Mouse (Mus musculus): Measurements from ENCODE around the gene Mthfd1.

Gene Mthfd1

DNA sequence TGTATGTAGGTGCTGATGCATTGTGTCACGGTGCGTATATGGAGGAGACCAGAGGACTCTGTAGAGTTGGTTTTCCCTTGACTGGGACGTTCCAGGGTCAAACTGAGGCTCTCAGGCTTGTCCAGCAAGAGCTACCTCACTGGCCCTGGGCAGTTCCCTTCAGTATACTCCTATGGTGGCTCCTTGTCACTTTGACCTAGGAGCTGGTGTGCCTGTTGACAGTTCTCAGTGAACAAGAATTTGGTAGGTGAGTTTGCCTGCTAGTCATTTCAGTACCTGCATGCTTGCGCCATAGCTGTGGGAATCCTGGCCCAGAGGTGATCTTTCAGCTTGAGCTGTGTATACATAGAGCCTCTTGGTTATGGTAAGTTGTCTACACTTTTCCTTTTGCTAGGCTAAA lies 7.8 kb downstream of the Mthfd1 start:
- in situ Hi-C loops (cut with MboI; ENCODE audit: low sequenced_read_pairs), result no loop called here

DNA sequence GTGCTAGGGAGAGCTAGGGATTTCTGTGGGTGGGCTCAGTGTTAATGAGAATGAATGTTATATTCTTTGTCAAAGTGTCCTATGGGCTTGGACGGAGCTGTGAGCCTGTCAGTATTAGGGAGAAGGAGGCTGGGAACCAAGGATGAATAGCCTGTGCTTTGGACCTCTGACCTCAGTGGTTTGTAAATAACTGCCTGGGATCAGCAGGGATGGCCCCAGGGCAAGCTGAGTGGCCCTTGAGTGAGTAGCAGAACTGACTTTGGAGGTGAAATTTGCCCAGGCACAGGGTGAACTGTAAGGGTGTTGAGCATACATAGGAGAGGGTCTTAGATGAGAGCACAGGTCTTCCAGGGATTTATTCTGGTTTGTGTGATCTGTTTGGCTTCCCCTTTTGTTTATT lies 8.8 kb downstream of the Mthfd1 start:
- in situ Hi-C loops (cut with MboI; ENCODE audit: low sequenced_read_pairs), result no loop called here

DNA sequence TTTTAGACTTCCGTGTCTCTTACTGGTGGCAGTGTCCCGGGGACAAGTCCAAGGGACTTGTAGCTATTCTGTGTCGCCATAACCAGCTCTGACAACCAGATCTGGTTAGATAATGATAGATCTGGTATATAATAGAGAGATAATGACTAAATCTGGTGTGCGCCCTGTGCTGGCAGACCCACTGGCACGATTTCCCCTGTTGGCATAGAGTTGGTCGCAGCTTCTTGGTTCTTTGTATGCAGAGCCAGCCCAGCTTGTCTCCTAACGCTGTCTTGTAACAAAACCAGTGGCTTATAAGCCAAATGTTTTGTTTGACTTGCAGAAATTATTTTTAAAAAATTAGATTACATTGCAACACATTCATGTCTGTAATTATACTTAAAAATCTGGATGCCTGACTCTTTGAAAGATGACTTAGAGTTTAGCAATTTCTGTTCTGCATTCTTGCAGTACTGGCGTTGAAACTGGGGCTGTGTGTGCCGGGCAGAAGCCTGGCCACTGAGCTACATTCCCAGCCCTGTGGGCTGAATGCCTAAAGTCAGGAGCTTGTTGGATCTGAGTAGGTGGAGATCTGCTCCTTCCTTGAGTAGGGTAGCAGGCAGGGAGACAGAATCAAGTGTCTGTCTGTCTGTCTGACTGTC lies 9.3 kb downstream of the Mthfd1 start:
- in situ Hi-C loops (cut with MboI; ENCODE audit: low sequenced_read_pairs), result no loop called here

DNA sequence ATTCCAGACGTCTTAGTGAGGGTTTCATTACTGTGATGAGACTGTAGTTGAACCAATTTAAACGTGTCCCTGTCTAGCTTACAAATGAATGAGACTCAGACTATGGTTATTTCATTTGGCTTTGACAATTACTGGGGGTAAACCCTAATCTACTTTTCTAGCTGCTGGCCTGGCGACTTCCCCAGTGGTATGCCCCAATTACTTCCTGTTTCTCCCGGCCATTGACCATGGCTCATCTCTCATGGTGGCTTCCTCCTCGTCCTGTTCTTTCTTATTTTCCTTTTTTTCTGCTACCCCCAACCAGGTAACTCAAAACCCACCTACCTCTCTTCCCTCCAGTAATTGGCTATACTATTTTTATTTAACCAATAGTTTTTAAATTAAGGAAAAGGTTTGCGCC lies 9.9 kb downstream of the Mthfd1 start:
- in situ Hi-C loops (cut with MboI; ENCODE audit: low sequenced_read_pairs), result no loop called here

DNA sequence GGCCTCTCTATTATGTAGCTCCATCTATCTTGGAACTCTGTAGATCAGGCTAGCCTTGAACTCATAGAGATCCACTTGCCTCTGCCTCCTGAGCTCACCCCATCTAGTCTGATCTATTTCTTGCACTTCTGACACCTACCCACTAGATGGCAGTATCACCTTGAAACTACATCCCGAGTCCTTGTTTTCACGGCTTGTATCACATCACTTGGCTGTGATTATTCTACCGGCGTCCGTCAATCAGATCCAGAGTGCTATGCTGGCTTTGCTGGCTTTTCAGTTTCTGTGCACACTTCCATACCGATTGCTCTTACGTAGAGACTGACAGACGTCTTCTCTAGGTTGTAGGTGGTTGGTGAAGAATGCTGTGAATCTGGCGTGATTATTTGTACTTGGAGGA lies 11.8 kb downstream of the Mthfd1 start:
- in situ Hi-C loops (cut with MboI; ENCODE audit: low sequenced_read_pairs), result no loop called here

DNA sequence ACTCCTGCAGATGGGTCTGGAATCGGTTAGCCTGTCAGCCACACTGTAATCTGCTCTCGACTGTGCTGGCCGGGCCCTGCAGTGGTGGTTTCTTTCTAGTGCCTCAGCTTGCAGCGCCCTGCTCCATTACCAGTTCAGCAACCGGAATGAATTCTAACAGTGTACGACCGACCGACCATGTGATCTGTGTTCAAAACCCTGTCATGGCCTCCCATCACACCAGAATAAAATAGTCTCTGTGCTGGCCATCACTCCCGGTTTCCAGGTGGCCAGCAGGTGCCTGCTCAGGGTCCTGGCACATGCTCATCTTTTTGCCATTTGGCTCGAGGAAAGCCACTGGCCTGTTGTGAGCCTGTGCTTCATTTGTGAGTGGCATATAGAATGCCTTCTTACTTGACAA lies 13.6 kb downstream of the Mthfd1 start:
- in situ Hi-C loops (cut with MboI; ENCODE audit: low sequenced_read_pairs), result no loop called here

DNA sequence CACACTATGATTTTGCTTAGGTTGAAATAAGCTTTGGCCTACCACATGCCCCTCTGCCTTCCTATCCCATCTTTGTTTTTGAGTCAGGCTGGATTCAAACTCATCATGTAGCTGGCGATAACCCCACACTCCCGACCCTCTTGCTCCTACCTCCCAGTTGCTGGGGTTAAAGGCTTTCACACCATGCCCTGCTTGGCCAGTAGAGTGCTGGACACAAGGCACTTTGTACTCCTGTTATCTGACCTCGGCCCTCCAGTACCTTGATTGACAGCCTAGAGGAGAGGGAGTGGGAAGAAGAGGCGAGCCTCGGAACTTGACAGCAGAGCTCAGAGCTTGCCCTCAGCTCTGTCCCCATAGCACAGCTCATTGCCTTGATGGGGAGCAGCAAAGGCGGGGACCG lies 14.1 kb downstream of the Mthfd1 start:
- in situ Hi-C loops (cut with MboI; ENCODE audit: low sequenced_read_pairs), result no loop called here

DNA sequence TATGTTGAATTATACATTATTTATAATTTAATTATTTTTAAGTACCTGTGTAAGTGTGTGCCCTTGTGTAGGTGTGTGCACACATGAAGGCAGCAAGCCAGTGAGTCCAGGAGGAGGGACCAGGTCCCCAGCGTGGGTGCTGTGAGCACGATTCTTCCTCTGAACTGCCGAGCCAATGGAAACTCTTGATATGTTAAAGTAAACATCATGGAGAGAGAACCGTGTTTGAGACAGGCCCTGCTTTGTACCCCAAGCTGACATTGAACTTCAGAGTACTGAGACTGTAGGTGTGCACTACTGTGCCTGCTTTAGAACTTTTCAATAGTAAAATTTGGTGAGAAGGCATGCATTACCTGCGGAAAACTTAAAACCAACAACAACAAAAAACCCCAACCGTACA lies 16.4 kb downstream of the Mthfd1 start:
- in situ Hi-C loops (cut with MboI; ENCODE audit: low sequenced_read_pairs), result no loop called here

DNA sequence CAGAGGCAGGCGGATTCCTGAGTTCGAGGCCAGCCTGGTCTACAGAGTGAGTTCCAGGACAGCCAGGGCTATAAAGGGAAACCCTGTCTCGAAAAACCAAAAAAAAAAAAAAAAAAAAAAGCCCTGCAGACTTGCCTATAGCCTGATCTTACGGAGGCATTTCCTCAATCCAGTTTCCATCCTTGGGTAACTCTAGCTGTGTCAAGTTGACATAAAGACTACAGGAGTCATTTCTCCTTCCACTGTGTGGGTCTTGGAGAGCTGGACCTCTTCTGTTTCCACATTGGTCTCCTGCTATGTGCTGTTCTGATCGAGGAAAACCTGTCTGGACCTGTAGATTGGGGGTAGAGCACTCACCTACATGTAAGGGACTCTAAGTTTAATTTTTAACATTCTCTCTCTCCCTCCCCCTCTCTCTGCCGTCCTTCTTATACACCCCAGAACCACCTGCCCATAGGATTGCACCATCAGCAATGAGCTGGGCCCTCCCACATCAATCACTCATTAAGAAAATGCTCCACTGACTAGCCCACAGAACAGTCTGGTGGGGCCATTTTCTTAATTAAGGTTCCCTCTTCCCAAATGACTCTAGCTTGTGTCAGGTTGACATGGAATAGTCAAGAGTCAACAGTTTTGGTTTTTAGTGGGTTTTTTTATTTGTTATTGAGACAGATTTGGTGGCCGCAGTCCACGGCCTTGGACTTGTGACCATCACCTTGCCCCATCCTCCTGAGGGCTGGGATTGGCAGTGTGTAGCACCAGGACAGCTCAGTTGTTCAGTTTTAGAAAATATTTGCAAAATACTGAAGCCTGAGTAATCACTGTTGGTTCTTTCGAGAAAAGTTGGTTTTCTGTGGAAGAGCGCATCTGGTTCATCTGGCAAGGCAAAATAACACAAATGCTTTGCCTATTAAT lies 17.8 kb downstream of the Mthfd1 start:
- in situ Hi-C loops (cut with MboI; ENCODE audit: low sequenced_read_pairs), result no loop called here

DNA sequence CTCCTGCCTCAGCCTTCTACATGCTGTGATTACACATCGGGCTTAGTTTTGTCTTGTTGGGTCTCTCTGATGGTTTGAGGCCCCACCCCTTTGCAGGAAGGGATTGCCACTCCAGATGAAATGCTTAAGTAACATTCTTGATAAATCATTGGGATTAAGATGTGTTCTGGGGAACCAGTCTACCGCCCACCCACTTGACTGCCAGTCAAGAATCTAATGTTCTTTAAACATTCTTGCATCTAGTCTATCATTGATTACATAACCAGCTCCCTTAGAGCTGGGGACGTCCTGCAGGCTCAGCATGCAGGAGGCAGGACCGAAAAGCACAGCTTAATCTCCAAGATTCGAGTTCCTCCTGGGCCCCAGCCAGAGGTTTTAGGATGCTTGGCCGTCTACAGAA lies 23.1 kb downstream of the Mthfd1 start:
- in situ Hi-C loops (cut with MboI; ENCODE audit: low sequenced_read_pairs), result no loop called here

DNA sequence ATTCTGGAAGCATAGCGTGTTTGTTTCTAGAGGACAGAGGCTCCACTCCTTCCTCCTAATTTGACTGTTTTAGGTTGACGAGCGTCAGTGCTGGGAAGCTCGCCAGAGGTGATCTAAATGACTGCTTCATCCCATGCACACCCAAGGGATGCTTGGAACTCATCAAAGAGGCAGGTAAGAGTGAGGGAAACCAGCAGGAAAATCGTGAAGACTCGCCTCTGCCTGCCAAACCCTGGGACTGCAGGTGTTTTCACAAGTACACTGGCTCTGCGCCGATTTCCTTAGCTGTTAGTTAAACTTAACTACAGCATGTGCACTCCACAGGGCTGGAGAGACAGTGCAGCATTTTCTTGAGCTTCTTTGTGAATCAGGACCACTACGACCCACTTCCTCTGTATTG lies 25.5 kb downstream of the Mthfd1 start:
- in situ Hi-C loops (cut with MboI; ENCODE audit: low sequenced_read_pairs), result no loop called here

DNA sequence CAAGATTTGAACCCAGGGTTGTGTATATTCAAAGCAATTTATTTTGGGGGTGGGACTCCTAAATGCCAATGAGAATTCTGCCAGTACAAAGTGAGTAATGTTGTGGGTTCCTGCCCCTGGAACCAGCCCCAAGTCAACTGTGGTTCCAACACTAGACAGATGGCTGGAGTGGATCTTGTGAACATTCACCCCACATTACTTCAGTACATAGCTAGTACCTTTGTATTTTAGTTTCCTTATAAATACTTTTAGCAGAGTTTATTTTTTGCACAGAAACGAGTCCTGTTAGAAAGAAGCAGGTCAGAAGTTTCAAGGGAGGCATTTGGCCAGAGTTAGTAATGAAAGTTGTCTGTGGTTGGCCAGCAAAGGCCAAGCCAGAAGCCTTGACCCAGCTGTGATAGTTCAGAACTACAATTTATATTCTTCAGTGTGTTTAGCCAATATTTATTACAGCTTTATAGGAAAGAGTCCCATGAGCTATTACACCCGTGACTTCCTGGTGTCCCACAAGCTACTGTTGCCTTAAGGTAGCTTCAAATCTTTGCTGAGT lies 26.1 kb downstream of the Mthfd1 start:
- in situ Hi-C loops (cut with MboI; ENCODE audit: low sequenced_read_pairs), result no loop called here

DNA sequence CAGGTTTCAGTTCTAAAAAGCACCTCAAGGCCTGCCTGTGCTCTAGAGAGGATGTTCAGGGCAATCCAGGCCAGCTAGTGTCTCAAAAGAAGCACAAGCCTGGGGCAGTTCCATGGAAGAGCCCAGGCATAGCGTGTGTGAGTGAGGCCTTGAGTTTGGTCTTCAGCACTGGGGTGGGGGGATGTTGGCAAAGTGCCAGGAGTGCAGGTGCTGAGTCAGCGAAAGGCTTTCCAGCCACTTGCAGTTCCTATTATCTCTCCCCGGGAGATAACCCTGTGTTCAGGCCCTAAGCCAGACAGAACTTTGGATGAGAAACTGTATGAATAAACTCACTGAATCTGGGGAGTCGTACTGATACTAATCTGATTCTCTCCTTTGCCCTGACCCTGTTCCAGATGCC lies 27.0 kb downstream of the Mthfd1 start:
- in situ Hi-C loops (cut with MboI; ENCODE audit: low sequenced_read_pairs), result no loop called here

DNA sequence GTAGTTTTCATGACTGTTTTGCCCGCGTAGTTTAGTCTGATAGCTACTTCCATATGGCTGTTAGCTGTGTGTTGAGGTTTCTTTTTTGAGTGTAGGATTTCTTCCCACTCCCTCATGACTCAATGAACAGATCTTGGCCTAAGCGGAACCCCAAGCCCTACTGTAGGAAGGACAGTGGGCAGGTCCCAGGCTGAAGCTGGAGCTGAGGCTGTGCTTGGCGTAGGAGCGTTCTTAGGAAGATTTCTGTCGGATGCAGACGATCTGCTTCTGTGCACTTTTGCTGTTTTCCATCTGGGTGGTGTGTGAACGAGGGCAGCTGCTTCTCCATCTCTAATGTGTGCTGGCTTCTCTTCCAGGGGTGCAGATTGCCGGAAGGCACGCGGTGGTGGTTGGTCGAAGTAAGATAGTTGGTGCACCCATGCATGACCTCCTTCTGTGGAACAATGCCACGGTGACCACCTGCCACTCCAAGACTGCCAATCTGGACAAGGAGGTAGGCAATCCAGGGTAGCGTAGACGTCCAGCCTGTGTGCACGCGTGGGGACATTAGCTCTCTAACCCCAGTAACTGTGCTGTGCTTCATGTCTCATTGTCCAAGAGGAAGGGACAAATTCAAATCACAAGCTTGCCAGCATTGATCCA lies 27.6 kb downstream of the Mthfd1 start:
- in situ Hi-C loops (cut with MboI; ENCODE audit: low sequenced_read_pairs), result no loop called here

DNA sequence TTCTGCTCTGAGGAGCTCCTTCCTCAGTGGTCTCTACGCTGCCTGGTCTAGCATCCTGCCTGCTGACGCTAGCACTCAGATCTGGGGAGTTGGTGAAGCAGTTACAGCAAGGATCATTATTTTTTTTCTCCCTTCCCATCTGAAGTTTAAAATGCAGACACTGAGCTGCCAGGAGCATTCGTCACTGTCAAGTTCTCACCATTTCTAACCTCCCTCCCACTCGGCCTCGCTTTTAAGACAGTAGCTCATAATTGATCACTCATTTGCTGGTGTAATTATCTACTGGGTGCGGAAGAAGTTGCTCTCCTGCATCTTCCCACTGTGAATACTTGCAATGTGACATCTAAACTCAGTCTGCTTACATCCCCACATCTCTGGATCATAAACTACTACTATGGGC lies 30.3 kb downstream of the Mthfd1 start:
- in situ Hi-C loops (cut with MboI; ENCODE audit: low sequenced_read_pairs), result no loop called here

DNA sequence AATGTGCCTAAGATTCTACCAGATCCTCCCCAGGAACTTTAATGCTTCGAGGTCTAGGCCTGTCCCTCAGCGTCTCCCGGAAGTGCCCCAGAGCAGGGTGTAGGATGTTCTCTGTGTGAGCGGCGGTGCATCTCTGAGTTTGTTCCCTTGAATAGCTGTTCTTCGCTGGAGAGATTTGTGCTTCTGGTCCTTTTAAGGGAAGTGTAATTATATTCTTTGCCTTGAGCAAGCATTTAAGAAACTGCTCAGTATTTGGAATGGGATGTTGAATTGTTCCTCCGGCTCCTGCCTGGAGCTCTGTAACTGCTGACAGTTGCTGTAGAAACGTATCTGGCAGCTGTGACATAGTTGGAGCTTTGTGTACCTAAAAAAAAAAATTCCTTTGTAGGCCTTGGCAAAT lies 32.9 kb downstream of the Mthfd1 start:
- in situ Hi-C loops (cut with MboI; ENCODE audit: low sequenced_read_pairs), result no loop called here

DNA sequence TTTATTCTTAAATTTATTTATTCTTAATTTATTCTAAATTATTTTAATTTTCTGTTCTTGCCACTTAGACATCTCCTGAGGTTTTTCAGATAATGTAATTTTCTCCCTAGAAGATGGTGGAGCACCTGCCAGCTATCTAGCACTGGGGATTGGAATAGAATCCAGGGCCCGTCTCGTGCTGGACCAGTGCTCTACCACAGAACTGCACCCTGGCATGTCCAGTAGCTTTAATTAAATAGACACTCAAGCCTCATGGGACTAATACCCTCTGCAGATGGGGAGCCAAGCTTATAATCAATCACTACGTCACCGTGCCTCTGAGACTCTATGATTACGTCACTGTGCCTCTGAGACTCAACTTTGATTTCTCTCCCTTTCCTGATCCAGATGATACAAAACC lies 33.4 kb downstream of the Mthfd1 start:
- in situ Hi-C loops (cut with MboI; ENCODE audit: low sequenced_read_pairs), result no loop called here

DNA sequence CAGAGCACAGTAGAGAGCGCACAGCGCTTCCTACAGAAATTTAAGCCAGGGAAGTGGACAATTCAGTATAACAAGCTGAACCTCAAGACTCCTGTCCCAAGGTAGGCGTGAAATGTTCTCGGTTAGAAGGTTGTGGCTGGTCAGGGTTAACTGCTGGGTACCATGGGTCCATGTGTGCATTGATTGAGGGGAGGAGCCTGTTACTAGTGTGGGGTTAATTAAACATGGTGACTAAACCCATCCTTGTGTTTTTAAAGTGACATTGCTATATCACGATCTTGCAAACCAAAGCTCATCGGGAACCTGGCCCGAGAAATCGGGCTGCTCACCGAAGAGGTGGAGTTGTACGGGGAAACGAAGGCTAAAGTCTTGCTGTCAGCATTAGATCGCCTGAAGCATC lies 34.3 kb downstream of the Mthfd1 start:
- in situ Hi-C loops (cut with MboI; ENCODE audit: low sequenced_read_pairs), result no loop called here

DNA sequence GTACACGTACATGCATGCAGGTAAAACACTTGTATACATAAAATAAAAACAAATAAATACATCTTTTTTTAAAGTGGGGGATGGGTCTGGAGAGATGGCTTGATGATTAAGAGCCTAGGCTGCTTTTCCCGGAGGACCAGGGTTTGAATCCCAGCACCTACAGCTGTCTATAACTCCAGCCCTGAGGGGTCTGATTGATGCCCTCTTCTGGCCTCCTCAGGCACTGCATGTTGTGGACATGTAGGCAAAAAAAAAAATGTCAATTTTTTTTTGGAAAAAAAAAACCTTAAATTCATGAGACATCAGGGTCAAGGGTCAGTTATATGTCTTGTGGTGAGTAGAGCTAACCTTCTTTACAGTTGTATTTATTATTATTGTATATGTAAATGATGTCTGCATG lies 35.2 kb downstream of the Mthfd1 start:
- in situ Hi-C loops (cut with MboI; ENCODE audit: low sequenced_read_pairs), result no loop called here

DNA sequence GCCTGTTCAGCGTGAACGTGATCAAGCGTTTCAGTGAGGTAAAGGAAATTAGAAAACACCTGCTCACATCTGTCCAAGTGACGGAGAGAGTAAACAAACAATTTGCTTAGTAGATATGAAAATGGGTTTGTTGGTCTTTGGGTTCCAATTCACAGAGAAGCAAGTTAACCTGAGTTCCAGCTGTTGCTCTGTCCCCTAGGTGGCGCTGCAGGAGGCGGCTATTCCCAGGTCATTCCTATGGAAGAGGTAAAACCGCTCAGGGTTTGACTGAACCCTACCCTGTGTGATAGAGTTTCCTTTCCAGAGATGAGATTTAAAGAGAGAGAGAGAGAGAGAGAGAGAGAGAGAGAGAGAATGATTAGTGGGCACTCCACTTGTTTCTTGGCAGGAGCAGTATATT lies 38.1 kb downstream of the Mthfd1 start:
- in situ Hi-C loops (cut with MboI; ENCODE audit: low sequenced_read_pairs), result no loop called here

DNA sequence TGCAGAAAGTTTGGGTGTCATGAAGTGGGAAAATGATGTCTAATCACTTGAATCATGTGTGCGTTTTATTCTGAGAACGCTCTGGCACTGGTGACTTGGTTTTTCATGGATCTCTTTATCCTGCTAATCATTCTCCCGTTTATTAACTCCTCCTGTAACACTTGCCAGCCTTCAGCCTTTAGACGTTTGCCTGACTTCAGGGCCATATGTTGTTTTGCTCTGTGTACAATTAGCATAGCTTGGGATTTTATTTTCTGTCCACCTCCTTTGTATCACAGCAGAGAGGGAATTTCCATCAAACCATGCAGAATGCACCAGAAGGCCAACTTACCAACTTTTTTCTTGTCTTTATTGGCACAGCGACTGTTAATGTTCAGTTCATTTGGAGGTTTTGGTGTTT lies 42.7 kb downstream of the Mthfd1 start:
- in situ Hi-C loops (cut with MboI; ENCODE audit: low sequenced_read_pairs), result no loop called here

All from CH12F3 (cell line).